Mouse (Mus musculus) lung, embryonic 15.5 days (tissue): ENCODE results near the gene Prss38. TPM values are rescaled to one million over a fixed set of nuclear protein-coding genes. Genes with fewer than 3 reads are reported as not detected.

Source experiments
- microRNA-seq: library from miRNA; unstranded; fragments of <30 nt; microRNA quantifications from one replicate; pipeline ENCODE4, GENCODE M21; 2016
- polyA plus RNA-seq: library from polyadenylated mRNA; unstranded; fragments of >200 nt; fragmentation: Nextera tagmentation; extraction: Ambion mirVana; gene quantifications from 2 replicates; pipeline ENCODE4 v1.2.1, GENCODE M21; 2015

Prss38 gene
- polyA plus RNA-seq, 1 experiment from 2014 or later: not detected

Small RNAs within 50 kb of the gene (microRNA-seq; reads per million reads assigned to microRNA genes)
- not detected for gene Gm24756

Other genes starting within 250 kb of the Prss38 start
- gene Obscn, start 239.3 kb downstream of the Prss38 start, polyA plus RNA-seq: 1.9 and 3.0 TPM in 2 replicates
- 4.5 and 5.3 TPM in 2 replicates for gene Iba57, start 211.9 kb downstream of the Prss38 start, polyA plus RNA-seq
- 0.56 and 0.60 TPM in 2 replicates for gene Gjc2, start 192.4 kb downstream of the Prss38 start, polyA plus RNA-seq
- 131 and 141 TPM in 2 replicates for gene Guk1, start 183.4 kb downstream of the Prss38 start, polyA plus RNA-seq
- gene Mrpl55, start 173.2 kb downstream of the Prss38 start, polyA plus RNA-seq: 89.6 and 92.6 TPM in 2 replicates
- gene 2310033P09Rik, start 167.3 kb downstream of the Prss38 start, polyA plus RNA-seq: 31.9 and 32.3 TPM in 2 replicates
- gene Arf1, start 147.4 kb downstream of the Prss38 start, polyA plus RNA-seq: 724 and 743 TPM in 2 replicates
- gene Wnt3a, start 84.9 kb downstream of the Prss38 start, polyA plus RNA-seq: 0.08 and 0.14 TPM in 2 replicates
- gene Wnt9a, start 68.7 kb downstream of the Prss38 start, polyA plus RNA-seq: 3.0 and 3.1 TPM in 2 replicates
- 10.6 and 11.4 TPM in 2 replicates for gene Jmjd4, start 74.4 kb upstream of the Prss38 start, polyA plus RNA-seq
- gene Snap47, start 75.5 kb upstream of the Prss38 start, polyA plus RNA-seq: 94.3 and 98.9 TPM in 2 replicates
- 8.1 and 8.2 TPM in 2 replicates for gene Zfp867, start 96.8 kb upstream of the Prss38 start, polyA plus RNA-seq
- 25.4 and 25.5 TPM in 2 replicates for gene Zkscan17, start 151.1 kb upstream of the Prss38 start, polyA plus RNA-seq
- 0.24 and 0.42 TPM in 2 replicates for gene Nlrp3, start 165.9 kb upstream of the Prss38 start, polyA plus RNA-seq
- not detected in 2 replicates for gene Olfr222, start 200.6 kb upstream of the Prss38 start, polyA plus RNA-seq
- gene Olfr223, start 217.6 kb upstream of the Prss38 start, polyA plus RNA-seq: not detected in 2 replicates